Mouse (Mus musculus): ENCODE measurements at regions not wholly inside any gene's neighbourhood (a gene's known extent, or its start where the extent isn't known, plus 50 kb on each side); places are given as distances from the start of the nearest gene placed in this dataset.

DNA sequence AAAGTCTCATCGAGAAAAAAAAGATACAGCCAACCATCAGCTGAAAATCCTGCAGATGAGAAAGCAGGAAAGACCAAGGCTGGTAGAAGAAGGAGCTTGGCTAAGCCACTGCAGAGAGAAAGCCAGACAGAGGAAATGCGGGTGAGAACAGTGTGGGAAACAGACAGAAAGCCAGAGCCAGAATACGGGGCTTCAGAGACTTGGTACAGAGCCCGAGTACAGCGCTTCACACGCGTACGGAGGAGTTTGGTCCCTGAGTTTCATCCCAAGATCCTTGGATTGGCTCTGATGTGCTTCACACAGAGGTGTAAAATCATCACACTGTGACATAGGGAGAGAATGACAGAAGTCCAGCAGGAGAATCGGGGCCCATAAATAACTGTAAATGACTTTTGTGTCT lies 495.6 kb upstream of the Map3k7 start:
- no peak overlapping the region for H3K9ac ChIP-seq
- H3K27me3 ChIP-seq: no peaks in the 10 kb centered on the region
- 77% methylated on average over 9 of the region's 9 CpGs for WGBS
- H3K4me2 ChIP-seq: no peak overlapping the region
- H3K36me3 ChIP-seq: no peaks in the 10 kb centered on the region
- ATAC-seq (ENCODE audit: low FRiP score): no peak
- H3K4me1 ChIP-seq (replicated peaks): peaks cover 7% of the 10 kb centered on the region; the same call in 1 of the 2 replicates
- no peak overlapping the region for H3K27ac ChIP-seq
- no peak overlapping the region for H3K4me3 ChIP-seq
- H3K9me3 ChIP-seq: no peaks in the 10 kb centered on the region

DNA sequence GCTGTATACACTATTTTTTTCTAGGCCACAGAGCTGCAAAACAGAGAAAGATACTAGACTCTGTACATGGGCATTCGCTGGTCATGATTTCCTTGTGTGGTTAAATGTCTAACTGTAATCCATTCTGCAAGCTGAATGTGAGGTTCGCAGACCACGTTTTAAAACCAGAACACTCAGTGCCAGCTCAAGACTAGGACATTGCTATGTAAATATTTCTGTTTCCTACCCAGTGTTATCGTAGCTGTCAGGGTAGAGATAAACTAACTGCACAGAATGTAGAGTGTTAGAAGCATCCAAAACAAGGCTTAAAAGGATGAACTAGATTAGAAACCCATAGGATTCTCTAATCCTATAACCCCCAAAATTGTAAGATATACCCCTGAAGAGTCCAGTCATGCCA lies 494.1 kb upstream of the Map3k7 start:
- H3K4me3 ChIP-seq: no peak overlapping the region
- WGBS: 81% methylated on average over 4 of the region's 4 CpGs
- no peak overlapping the region for H3K27ac ChIP-seq
- H3K36me3 ChIP-seq: no peaks in the 10 kb centered on the region
- H3K9me3 ChIP-seq: no peaks in the 10 kb centered on the region
- no peak for ATAC-seq (ENCODE audit: low FRiP score)
- no peaks in the 10 kb centered on the region for H3K27me3 ChIP-seq
- H3K4me1 ChIP-seq (replicated peaks): peaks cover 7% of the 10 kb centered on the region; the same call in 1 of the 2 replicates
- no peak overlapping the region for H3K4me2 ChIP-seq
- H3K9ac ChIP-seq: no peak overlapping the region

DNA sequence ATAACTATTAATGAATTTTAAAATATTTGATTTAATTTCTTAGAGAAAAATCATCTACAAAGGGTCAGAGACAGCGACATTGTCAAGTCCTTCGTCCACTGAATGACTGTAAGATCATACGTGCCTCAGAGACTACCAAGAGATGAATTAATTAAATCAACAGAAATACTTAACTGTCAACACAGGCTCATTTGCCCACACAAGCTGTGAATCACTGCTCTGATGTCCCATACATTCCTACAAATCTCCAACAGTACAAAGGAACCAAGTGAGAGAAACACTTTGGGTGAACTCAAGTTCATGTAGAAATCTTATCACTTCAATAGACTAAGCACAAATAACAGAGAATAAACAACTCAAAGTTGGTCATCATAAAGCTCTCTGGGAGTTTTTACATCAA lies 471.4 kb upstream of the Map3k7 start:
- Histone ChIP-seq H3K9me3 (no peaks in the 10 kb centered on the region), H3K4me2 (no peak overlapping the region), H3K27me3 (no peaks in the 10 kb centered on the region), H3K4me3 (no peak overlapping the region), H3K4me1 (replicated peaks) (0 out of 2 replicates have a peak, but pooled peaks cover 8% of the 10 kb centered on the region), H3K36me3 (no peaks in the 10 kb centered on the region), H3K27ac (no peak overlapping the region), H3K9ac (no peak overlapping the region)
- WGBS: 66% methylated on average over 3 of the region's 3 CpGs
- no peak for ATAC-seq (ENCODE audit: low FRiP score)

DNA sequence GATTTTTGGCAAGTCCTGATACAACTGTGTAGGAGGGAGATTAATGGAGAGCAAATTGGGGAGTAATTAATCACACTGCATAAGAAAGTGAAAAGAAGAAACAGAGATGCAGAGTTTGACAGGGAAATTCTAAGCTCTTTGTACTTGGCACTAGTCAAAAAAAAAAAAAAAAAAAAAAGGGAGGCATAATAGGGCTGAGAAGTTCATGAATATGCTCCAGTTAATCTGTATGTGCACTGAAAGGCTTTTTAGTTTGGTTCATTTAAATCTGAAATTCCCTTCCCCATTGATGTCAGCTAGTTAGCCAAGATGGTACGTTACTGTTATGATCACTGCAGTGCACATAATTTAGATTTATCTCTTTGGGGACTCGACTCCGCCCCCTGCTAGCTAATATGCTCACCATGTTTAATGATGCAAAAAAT lies 470.8 kb upstream of the Map3k7 start:
- Histone ChIP-seq H3K4me3 (no peak overlapping the region), H3K27ac (no peak overlapping the region), H3K9me3 (no peaks in the 10 kb centered on the region), H3K27me3 (no peaks in the 10 kb centered on the region), H3K4me2 (no peak overlapping the region), H3K4me1 (replicated peaks) (0 out of 2 replicates have a peak, but pooled peaks cover 8% of the 10 kb centered on the region), H3K36me3 (no peaks in the 10 kb centered on the region), H3K9ac (no peak overlapping the region)
- WGBS: 40% methylated on average over 3 of the region's 3 CpGs
- peak; percentile 61; the same call in 1 of the 2 replicates for ATAC-seq (ENCODE audit: low FRiP score)

DNA sequence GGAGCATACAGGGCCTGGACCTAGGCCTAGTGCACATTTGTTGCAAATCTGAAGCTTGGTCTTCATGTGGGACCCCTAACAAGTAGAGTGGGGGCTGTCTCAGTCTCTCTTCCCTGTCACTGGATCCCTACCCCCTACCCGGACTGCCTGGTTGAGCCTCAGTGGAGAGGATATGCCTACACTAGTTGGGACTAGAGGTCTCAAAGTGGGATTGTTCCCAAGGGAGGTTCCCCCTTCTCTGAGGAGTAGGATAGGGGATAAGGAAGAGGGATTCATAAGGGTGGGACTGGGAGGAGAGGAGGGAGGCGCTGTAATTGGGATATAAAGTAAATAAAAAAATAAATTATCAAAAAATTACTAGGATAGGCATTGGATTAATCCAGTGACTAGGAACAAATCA lies 464.0 kb upstream of the Map3k7 start:
- Histone ChIP-seq H3K4me1 (replicated peaks) (no peaks in the 10 kb centered on the region), H3K9me3 (no peaks in the 10 kb centered on the region), H3K27me3 (no peaks in the 10 kb centered on the region), H3K27ac (no peak overlapping the region), H3K4me2 (no peak overlapping the region), H3K9ac (no peak overlapping the region), H3K4me3 (no peak overlapping the region), H3K36me3 (no peaks in the 10 kb centered on the region)
- WGBS: 100% methylated on average over 2 of the region's 2 CpGs
- ATAC-seq (ENCODE audit: low FRiP score): no peak; the same call in 1 of the 2 replicates

DNA sequence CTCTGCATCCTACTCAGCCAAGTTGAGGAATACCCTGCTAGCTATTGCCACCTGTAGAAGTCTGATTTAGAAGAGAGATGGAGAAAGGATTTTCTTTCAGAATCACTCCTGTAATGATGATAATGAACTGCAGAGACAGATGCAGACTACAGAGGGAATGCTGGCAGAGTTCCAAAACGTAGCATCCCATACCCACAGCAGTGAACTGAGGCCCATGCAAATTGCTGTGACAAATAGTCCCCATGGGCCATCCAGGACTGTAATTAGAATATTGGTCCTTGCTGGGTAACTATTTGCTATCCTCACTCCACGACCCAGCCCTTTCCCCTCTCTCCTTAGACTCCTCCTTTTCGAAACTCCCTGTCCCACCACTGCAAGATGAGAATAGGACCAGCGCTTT lies 463.5 kb upstream of the Map3k7 start:
- no peaks in the 10 kb centered on the region for H3K27me3 ChIP-seq
- H3K4me2 ChIP-seq: no peak overlapping the region
- no peaks in the 10 kb centered on the region for H3K9me3 ChIP-seq
- no peak overlapping the region for H3K27ac ChIP-seq
- 49% methylated on average over 4 of the region's 4 CpGs for WGBS
- H3K4me3 ChIP-seq: no peak overlapping the region
- no peak overlapping the region for H3K9ac ChIP-seq
- H3K36me3 ChIP-seq: no peaks in the 10 kb centered on the region
- peak; percentile 88 for ATAC-seq (ENCODE audit: low FRiP score)
- no peaks in the 10 kb centered on the region for H3K4me1 ChIP-seq (replicated peaks)

DNA sequence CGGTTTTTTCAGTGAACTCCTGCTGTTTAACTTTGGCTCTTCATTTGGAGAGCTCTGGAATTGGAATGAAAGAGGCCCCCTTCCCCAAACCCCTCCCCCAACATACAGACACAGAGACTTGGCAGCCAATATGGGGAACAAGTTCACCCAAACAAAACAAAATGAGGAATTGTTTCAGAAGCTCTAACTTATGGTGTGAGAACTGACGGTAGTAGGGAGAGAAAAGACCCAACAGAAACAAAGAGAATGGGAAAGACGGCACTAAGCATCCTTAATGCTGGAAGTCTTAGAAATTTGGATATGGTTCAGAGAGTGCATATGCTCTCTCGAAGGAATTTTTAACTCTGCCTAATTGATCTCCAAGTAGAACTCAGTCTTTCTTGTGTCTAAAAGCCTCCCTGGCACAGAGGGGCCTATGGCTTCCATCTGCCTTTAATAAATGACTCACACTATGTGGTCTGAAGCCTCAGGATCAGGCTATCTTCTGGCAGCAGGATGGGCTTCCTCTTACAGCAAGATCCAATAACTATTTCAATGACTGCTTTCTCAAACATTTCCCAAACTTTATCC lies 438.2 kb upstream of the Map3k7 start:
- no peak for ATAC-seq (ENCODE audit: low FRiP score)
- H3K4me3 ChIP-seq: no peak overlapping the region
- H3K36me3 ChIP-seq: no peaks in the 10 kb centered on the region
- no peaks in the 10 kb centered on the region for H3K4me1 ChIP-seq (replicated peaks)
- H3K27me3 ChIP-seq: no peaks in the 10 kb centered on the region
- WGBS: 51% methylated on average over 4 of the region's 4 CpGs
- no peak overlapping the region for H3K9ac ChIP-seq
- no peak overlapping the region for H3K4me2 ChIP-seq
- H3K9me3 ChIP-seq: no peaks in the 10 kb centered on the region
- no peak overlapping the region for H3K27ac ChIP-seq

DNA sequence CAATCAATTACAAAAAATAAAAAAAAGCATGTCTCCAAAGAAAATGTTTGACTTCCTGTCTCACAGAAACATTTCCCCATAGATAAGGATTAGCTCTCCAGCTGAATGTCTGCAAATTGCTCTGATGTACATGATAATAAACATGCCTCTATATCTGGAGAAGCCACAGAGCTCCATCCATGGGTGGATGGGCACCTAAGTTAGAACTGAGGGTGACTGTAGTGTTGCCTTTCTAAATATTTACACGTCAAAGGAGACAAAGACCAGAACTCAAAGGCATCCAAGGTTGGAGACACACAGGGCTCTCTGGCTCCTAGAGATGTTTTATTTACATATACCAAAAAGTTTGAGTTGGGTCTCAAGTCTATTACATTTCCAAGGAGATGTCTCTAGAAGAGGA lies 427.1 kb upstream of the Map3k7 start:
- Histone ChIP-seq H3K4me1 (replicated peaks) (no peaks in the 10 kb centered on the region), H3K4me2 (no peak overlapping the region), H3K9me3 (no peaks in the 10 kb centered on the region), H3K27ac (no peak overlapping the region), H3K9ac (no peak overlapping the region), H3K4me3 (no peak overlapping the region), H3K27me3 (no peaks in the 10 kb centered on the region), H3K36me3 (no peaks in the 10 kb centered on the region)
- 79% methylated on average over 1 of the region's 1 CpGs for WGBS
- ATAC-seq (ENCODE audit: low FRiP score): no peak

DNA sequence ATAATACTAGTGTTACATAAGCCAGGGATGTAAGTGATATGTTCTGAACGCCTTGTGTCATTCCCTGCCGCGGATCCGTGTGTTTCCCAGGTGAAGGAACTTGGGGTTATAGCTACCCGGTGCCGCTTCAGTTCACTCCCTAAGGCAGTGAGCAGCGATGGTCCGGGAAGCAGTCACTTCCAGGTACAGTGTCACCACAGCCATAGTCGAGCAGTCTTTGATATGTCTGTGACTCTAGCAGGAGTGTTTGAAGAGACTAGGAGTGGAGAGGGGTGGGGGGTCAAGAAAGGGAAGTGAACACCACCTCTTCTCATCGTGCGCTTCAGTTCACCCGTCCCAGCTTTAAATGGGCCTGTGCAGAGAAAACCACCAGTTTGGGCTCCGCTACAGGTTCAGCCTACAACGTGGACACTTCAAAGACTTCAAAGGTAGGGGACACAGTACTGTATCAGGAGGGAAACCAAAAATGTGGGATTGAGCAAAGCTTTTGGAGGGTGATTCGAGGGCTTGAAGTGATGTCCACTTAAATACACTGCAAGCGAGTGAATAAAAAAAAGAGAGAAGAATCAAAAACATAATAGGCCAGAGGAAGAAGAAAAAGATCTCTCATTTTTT lies 410.0 kb upstream of the Map3k7 start:
- WGBS: 90% methylated on average over 16 of the region's 16 CpGs
- H3K9me3 ChIP-seq: no peaks in the 10 kb centered on the region

DNA sequence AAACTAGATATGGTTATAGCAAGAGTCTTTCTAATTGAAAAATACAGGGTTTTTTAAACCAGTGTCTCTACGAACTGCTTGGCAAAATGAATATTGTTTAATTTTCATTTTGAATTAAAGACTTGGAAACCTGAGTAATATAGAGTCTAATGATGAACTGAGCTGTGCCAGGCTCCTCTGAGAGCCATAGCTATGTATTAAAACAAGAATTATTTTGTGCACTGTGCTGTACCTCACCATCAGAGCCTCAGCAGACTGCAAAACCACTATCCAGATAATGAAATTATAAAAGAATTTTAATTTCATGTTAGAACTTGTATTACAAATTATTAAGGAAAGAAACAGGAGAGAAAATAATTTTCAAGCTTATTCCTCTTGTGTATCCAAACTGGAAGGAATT lies 408.8 kb upstream of the Map3k7 start:
- Histone ChIP-seq H3K27me3 (no peaks in the 10 kb centered on the region), H3K4me1 (replicated peaks) (no peaks in the 10 kb centered on the region), H3K27ac (no peak overlapping the region), H3K9me3 (no peaks in the 10 kb centered on the region), H3K4me2 (no peak overlapping the region), H3K4me3 (no peak overlapping the region), H3K36me3 (no peaks in the 10 kb centered on the region), H3K9ac (no peak overlapping the region)
- 81% methylated on average over 1 of the region's 1 CpGs for WGBS
- no peak for ATAC-seq (ENCODE audit: low FRiP score)

More for the DNA sequence above, 410.0 kb upstream of the Map3k7 start:
- no peak overlapping the region for H3K4me2 ChIP-seq
- no peak overlapping the region for H3K9ac ChIP-seq
- no peaks in the 10 kb centered on the region for H3K27me3 ChIP-seq
- no peak for ATAC-seq (ENCODE audit: low FRiP score)
- no peaks in the 10 kb centered on the region for H3K4me1 ChIP-seq (replicated peaks)
- no peak overlapping the region for H3K27ac ChIP-seq
- H3K4me3 ChIP-seq: no peak overlapping the region
- no peaks in the 10 kb centered on the region for H3K36me3 ChIP-seq

DNA sequence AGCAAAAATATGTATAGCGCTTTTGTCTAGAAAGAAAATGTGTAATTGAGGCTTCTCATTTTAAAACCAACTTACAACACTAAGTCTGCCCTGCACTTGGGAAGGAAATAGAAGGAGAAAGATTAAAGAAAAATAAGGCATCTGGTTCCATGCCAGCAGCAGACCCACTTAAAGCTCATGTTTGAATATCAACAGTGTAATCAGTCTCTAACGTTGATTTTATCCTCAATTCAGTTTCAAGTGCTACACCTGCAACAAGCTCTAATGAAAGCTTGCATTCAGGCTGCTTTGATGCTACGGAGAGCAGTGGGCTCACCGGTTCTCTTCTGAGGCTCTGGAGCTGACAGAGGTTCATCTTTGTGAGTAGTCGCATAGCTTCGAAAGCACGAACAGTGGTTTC lies 406.6 kb upstream of the Map3k7 start:
- Histone ChIP-seq H3K36me3 (no peaks in the 10 kb centered on the region), H3K4me3 (no peak overlapping the region), H3K27ac (no peak overlapping the region), H3K27me3 (no peaks in the 10 kb centered on the region), H3K9ac (no peak overlapping the region), H3K4me1 (replicated peaks) (no peaks in the 10 kb centered on the region), H3K9me3 (no peaks in the 10 kb centered on the region), H3K4me2 (no peak overlapping the region)
- no peak for ATAC-seq (ENCODE audit: low FRiP score)
- 92% methylated on average over 7 of the region's 7 CpGs for WGBS

DNA sequence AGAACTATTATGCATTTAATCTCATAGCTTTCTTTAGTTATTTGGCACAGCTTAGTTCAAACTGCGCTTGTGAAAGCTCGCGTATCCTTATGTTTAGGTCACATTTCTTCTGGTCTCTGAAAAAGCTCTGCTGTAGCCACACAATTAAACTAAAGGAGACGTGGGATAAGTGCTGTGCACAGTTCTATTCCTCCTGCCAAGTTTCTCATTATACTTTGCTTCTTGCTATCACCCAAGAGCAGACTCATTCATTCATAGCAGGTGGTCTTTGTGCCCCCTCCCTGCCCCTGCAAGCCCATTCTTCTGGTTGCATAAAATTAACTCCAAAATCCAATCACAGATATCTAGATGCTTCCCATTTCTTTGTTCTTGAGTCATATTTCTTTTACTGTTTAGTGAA lies 403.6 kb upstream of the Map3k7 start:
- H3K27ac ChIP-seq: no peak overlapping the region
- H3K4me2 ChIP-seq: no peak overlapping the region
- no peak overlapping the region for H3K4me3 ChIP-seq
- no peak for ATAC-seq (ENCODE audit: low FRiP score)
- WGBS: 69% methylated on average over 4 of the region's 4 CpGs
- no peak overlapping the region for H3K9ac ChIP-seq
- H3K36me3 ChIP-seq: no peaks in the 10 kb centered on the region
- H3K4me1 ChIP-seq (replicated peaks): no peaks in the 10 kb centered on the region
- H3K9me3 ChIP-seq: no peaks in the 10 kb centered on the region
- H3K27me3 ChIP-seq: peaks cover 4% of the 10 kb centered on the region; the same call in 1 of the 2 replicates

DNA sequence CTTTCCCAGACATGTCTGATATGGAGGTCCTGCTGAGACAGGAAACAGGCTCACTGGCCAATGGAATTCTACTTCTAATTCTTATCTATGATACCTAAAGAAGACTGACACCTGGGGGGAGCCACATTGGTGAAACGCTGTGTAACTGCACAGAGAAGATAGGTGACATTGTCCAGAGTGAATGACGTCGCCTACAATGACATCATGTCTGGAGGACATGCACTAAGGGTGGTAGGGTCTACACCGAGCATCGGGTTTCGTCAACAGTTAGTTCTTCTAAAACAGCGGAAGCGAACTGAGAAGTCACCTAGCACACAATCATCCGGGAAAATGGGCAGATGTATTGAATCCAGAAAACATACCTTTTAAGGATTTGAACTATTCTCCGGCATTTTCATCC lies 402.7 kb upstream of the Map3k7 start:
- H3K4me1 ChIP-seq (replicated peaks): 0 out of 2 replicates have a peak, but pooled peaks cover 2% of the 10 kb centered on the region
- no peak for ATAC-seq (ENCODE audit: low FRiP score)
- H3K9ac ChIP-seq: no peak overlapping the region
- 93% methylated on average over 10 of the region's 10 CpGs for WGBS
- no peak overlapping the region for H3K4me2 ChIP-seq
- no peak overlapping the region for H3K27ac ChIP-seq
- H3K36me3 ChIP-seq: no peaks in the 10 kb centered on the region
- peaks cover 4% of the 10 kb centered on the region; the same call in 1 of the 2 replicates for H3K27me3 ChIP-seq
- no peaks in the 10 kb centered on the region for H3K9me3 ChIP-seq
- no peak overlapping the region for H3K4me3 ChIP-seq

Measured in hindbrain, embryonic 13.5 days (tissue).